Comparison of ENCODE assay signal across 1 mouse cellular context in the genomic region with DNA sequence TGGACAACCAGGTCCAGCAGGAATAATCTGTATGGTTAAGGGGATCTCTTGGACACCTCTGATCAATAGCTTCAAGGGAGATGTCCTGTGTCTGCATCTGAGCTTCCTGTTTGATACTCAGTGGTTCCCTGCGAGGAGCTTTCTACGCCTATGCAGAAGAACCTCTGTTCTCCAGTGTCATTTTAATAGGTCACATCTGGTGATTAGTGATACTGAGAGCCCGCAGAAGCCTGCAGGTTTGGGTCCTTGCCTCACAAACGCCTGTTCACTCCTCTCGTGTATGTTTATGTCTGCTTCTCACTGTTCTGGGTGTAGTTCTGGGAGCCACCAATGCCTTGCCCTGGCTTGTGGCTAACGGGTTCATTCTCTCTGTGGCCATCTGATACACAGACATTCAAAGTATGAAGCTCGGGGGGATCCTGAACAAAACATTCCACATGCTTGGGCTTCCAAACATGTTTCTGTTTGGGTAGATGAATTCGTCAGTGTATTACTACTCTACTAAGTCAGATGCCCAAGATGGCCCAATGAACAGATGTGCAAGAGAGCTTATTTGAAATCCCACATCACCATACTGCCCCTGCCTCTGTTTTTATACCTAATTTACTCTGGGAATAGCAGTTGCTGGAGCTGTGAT.
TF ChIP-seq lines count a peak whose summit lies in the region.

No protein-coding gene starts in this region.

TF ChIP-seq in CH12.LX, 34 proteins besides CTCF, POLR2A, EP300 and RAD21:
- TF ChIP-seq JUN (IDR thresholded peaks at IDR 0.05; ENCODE audit: insufficient read depth, low read depth, low read length) = no peak
- no peak for TF ChIP-seq NRF1 (IDR thresholded peaks at IDR 0.05; ENCODE audit: low read depth, low read length)
- no peak for TF ChIP-seq MAX (IDR thresholded peaks at IDR 0.05; ENCODE audit: low read length)
- no peak for TF ChIP-seq MEF2A (IDR thresholded peaks at IDR 0.05; ENCODE audit: borderline replicate concordance, low read depth, low read length)
- TF ChIP-seq E2F4 (IDR thresholded peaks at IDR 0.05; ENCODE audit: insufficient replicate concordance, low read depth, low read length) = no peak
- TF ChIP-seq GABPA (IDR thresholded peaks at IDR 0.05; ENCODE audit: insufficient replicate concordance, low read depth, low read length) = no peak
- no peak for TF ChIP-seq USF2 (conservative IDR thresholded peaks at IDR 0.05; ENCODE audit: low read depth, low read length)
- TF ChIP-seq CHD2 (IDR thresholded peaks at IDR 0.05; ENCODE audit: low read length) = no peak
- TF ChIP-seq RCOR1 (conservative IDR thresholded peaks at IDR 0.05; ENCODE audit: low read depth, low read length) = no peak
- no peak for TF ChIP-seq HCFC1 (IDR thresholded peaks at IDR 0.05; ENCODE audit: low read depth, low read length)
- no peak for TF ChIP-seq CHD1 (IDR thresholded peaks at IDR 0.05; ENCODE audit: low read depth, low read length)
- no peak for TF ChIP-seq MXI1 (IDR thresholded peaks at IDR 0.05; ENCODE audit: low read depth, low read length)
- 0 out of 2 replicates have a peak, but pooled peaks have one; percentile 31 for TF ChIP-seq JUND (conservative IDR thresholded peaks at IDR 0.05; ENCODE audit: low read depth, low read length)
- peak; percentile 53 for TF ChIP-seq TCF12 (IDR thresholded peaks at IDR 0.05; ENCODE audit: low read depth, low read length)
- TF ChIP-seq IRF4 (IDR thresholded peaks at IDR 0.05; ENCODE audit: low read depth, low read length) = peak; percentile 57; the same call in 1 of the 2 replicates
- no peak for TF ChIP-seq KAT2A (IDR thresholded peaks at IDR 0.05; ENCODE audit: insufficient replicate concordance, low read length)
- no peak for TF ChIP-seq SMC3 (IDR thresholded peaks at IDR 0.05; ENCODE audit: low read depth, low read length)
- TF ChIP-seq BHLHE40 (IDR thresholded peaks at IDR 0.05; ENCODE audit: low read depth, low read length) = peak; percentile 52; the same call in 1 of the 2 replicates
